Comparison of ENCODE assay signal across 21 mouse cellular contexts in genomic region chr5:49547884-49548283, GRCm38 (mm10). TPM values are rescaled to one million over a fixed set of nuclear protein-coding genes. Genes with fewer than 3 reads are reported as not detected.
DNase-seq lines count a peak whose midpoint lies in the region; ATAC-seq and TF ChIP-seq lines count a peak whose summit lies in the region.
"Had no signal": no experiment of that assay in that cellular context is flagged by ENCODE, and none has a peak within 500 bp of the region (broad histone marks: within the 10 kb centered on the region; RNA-seq: fewer than 3 reads in every experiment).

No protein-coding gene starts in this region.

- H3K4me1 ChIP-seq in midbrain, embryonic 11.5 days (ENCODE audit: control insufficient read depth, insufficient read depth, low read length): no peaks in the 10 kb centered on the region
- H3K4me1 ChIP-seq: embryonic facial prominence, embryonic 10.5 days; forebrain, embryonic 15.5 days; hindbrain, embryonic 15.5 days; midbrain, embryonic 10.5 days; neural tube, embryonic 15.5 days had no signal

- no peak overlapping the region for H3K4me3 ChIP-seq in layer of hippocampus, adult 2 months
- H3K4me3 ChIP-seq in midbrain, embryonic 11.5 days (ENCODE audit: low read depth, low read length): no peak overlapping the region
- H3K4me3 ChIP-seq: embryonic facial prominence, embryonic 10.5 days; forebrain, embryonic 15.5 days; hindbrain, embryonic 15.5 days; midbrain, embryonic 10.5 days; neural tube, embryonic 15.5 days had no signal

- no peaks in the 10 kb centered on the region for H3K27me3 ChIP-seq in midbrain, embryonic 11.5 days (ENCODE audit: control insufficient read depth, insufficient read depth, low read length)
- H3K27me3 ChIP-seq: forebrain, embryonic 15.5 days; hindbrain, embryonic 15.5 days; neural tube, embryonic 15.5 days had no signal

- H3K36me3 ChIP-seq in midbrain, embryonic 11.5 days (ENCODE audit: control insufficient read depth, insufficient read depth, low read length): no peaks in the 10 kb centered on the region
- H3K36me3 ChIP-seq: embryonic facial prominence, embryonic 10.5 days; forebrain, embryonic 15.5 days; hindbrain, embryonic 15.5 days; midbrain, embryonic 10.5 days; neural tube, embryonic 15.5 days had no signal

- H3K4me2 ChIP-seq in midbrain, embryonic 11.5 days: no peak overlapping the region
- H3K4me2 ChIP-seq: forebrain, embryonic 15.5 days; heart, embryonic 11.5 days; hindbrain, embryonic 15.5 days; neural tube, embryonic 15.5 days had no signal

- 0 out of 2 replicates have a peak, but pooled peaks have one; percentile 8 for TF ChIP-seq CTCF in layer of hippocampus, adult 2 months (conservative IDR thresholded peaks at IDR 0.05)

- 89% methylated on average over 3 of the region's 3 CpGs for WGBS in midbrain, embryonic 11.5 days

- no peaks in the 10 kb centered on the region for H3K9me3 ChIP-seq in midbrain, embryonic 11.5 days (ENCODE audit: control insufficient read depth, low read length)
- H3K9me3 ChIP-seq: embryonic facial prominence, embryonic 10.5 days; forebrain, embryonic 15.5 days; hindbrain, embryonic 15.5 days; midbrain, embryonic 10.5 days; neural tube, embryonic 15.5 days had no signal

- intact Hi-C loops in left cerebral cortex, postnatal 4 days (cut with DNase I): no loop called here

- DNase-seq in left cerebral cortex, adult 11 months (ENCODE audit: low spot score): peak; percentile 44
- no peak for DNase-seq in left cerebral cortex, postnatal 4 days
- peak; percentile 60 to 86 for DNase-seq in layer of hippocampus, adult 2 months (ENCODE audit: low spot score in 2 of 2)
- DNase-seq in left cerebral cortex, adult 9 months (ENCODE audit: low spot score in 2 of 2): peak; percentile 62 to 77
- peak; percentile 68 to 87 for DNase-seq in right cerebral cortex, postnatal 36 days (ENCODE audit: low spot score in 2 of 2)
- no peak for DNase-seq in kidney, postnatal 25 days
- DNase-seq in embryo, embryonic 10 days (ENCODE audit: low spot score): no peak
- DNase-seq in midbrain, embryonic 11.5 days (ENCODE audit: low spot score, missing footprints): no peak
- DNase-seq: cerebellum, postnatal 10 days; gastrocnemius, postnatal 14 days; liver; liver, postnatal 0 days; lung, postnatal 4 days had no signal

- ATAC-seq in midbrain, embryonic 11.5 days (ENCODE audit: low FRiP score): no peak
- ATAC-seq: forebrain, embryonic 15.5 days; intestine, embryonic 16.5 days; liver, postnatal 0 days had no signal

- no peak overlapping the region for H3K9ac ChIP-seq in midbrain, embryonic 11.5 days (ENCODE audit: low read length)
- H3K9ac ChIP-seq: forebrain, embryonic 15.5 days; hindbrain, embryonic 15.5 days; liver, postnatal 0 days; neural tube, embryonic 15.5 days had no signal

- H3K27ac ChIP-seq in layer of hippocampus, adult 2 months: peak overlapping the region; percentile 88
- H3K27ac ChIP-seq in midbrain, embryonic 11.5 days (ENCODE audit: low read depth, low read length): no peak overlapping the region
- H3K27ac ChIP-seq: embryonic facial prominence, embryonic 10.5 days; forebrain, embryonic 15.5 days; hindbrain, embryonic 15.5 days; midbrain, embryonic 10.5 days; neural tube, embryonic 15.5 days had no signal

RNA-seq across cellular contexts. Expression of gene Kcnip4, which starts 23.2 kb away (rescaled TPM):
- 10 to 100 TPM; 22.8 to 25.2 TPM for total RNA-seq in left cerebral cortex, postnatal 4 days (2021)
- 10 to 100 TPM; 54.4 to 58.5 TPM for total RNA-seq in layer of hippocampus, adult 2 months (2021)
- 1.8 and 2.8 TPM in 2 replicates for polyA plus RNA-seq in midbrain, embryonic 11.5 days (2014; fragmentation: Nextera tagmentation; extraction: Ambion mirVana)
- total RNA-seq: MEL had no signal

Comparison
In these comparisons a context has a peak if more than half of its experiments do, and no peak if none do; other contexts are left out.
1. DNase-seq: peak in left cerebral cortex, adult 11 months (single experiment), layer of hippocampus, adult 2 months (2 of 2), left cerebral cortex, adult 9 months (2 of 2) and right cerebral cortex, postnatal 36 days (2 of 2); none in left cerebral cortex, postnatal 4 days (single experiment), kidney, postnatal 25 days (0 of 2), embryo, embryonic 10 days (single experiment) and midbrain, embryonic 11.5 days (single experiment).